Mouse (Mus musculus) embryonic fibroblast, embryonic 13.5 days (primary cell): Measurements from ENCODE around the gene Foxm1.

ENCODE experiments used
- CTCF ChIP-seq: IDR thresholded peaks from 2 replicates; pipeline ENCODE4 v1.5.1; 2011; ENCODE audit warnings: mild to moderate bottlenecking, control low read depth, low read length, moderate library complexity, borderline replicate concordance; ENCODE audit not compliant: insufficient read depth
- POLR2A ChIP-seq: IDR thresholded peaks from 2 replicates; pipeline ENCODE4 v1.6.1; 2011; ENCODE audit warnings: low read depth, mild to moderate bottlenecking, control low read depth, low read length, moderate library complexity

- TF ChIP-seq CTCF: no peak
- no peak for TF ChIP-seq POLR2A
These were observed 13.8 kb downstream of the Foxm1 start for GRCm38 (mm10) chr6:128376371-128377085.
